Mouse (Mus musculus) liver, postnatal 0 days (tissue): ENCODE data around the gene Pdzd2.

Experiments
- CTCF ChIP-seq: sonication (generic); IDR thresholded peaks from 2 replicates; pipeline ENCODE4 v1.5.1; 2016; ENCODE audit warnings: antibody characterized with exemption, low read depth
- EP300 ChIP-seq: IDR thresholded peaks from 2 replicates; pipeline ENCODE4 v1.6.1; 2016; ENCODE audit warnings: antibody characterized with exemption, low read depth, mild to moderate bottlenecking

GRCm38 (mm10) chr15:12749549-12750301, 10.0 kb upstream of the Pdzd2 start:
- no peak for TF ChIP-seq CTCF
- TF ChIP-seq EP300 = no peak
